Mouse (Mus musculus) olfactory bulb, adult 2 months (tissue): ENCODE measurements around the gene Nfkbia.

Experiments used
- CTCF ChIP-seq: fragments of 200-500 bp; IDR thresholded peaks from 2 replicates; pipeline ENCODE4 v1.5.1; 2012; ENCODE audit warnings: low read depth, mild to moderate bottlenecking, low read length, moderate library complexity; ENCODE audit not compliant: insufficient read depth
- POLR2A ChIP-seq: fragments of 200-500 bp; IDR thresholded peaks from 2 replicates; pipeline ENCODE4 v1.6.1; 2012; ENCODE audit warnings: mild to moderate bottlenecking, low read depth, low read length, moderate library complexity; ENCODE audit not compliant: insufficient read depth

DNA sequence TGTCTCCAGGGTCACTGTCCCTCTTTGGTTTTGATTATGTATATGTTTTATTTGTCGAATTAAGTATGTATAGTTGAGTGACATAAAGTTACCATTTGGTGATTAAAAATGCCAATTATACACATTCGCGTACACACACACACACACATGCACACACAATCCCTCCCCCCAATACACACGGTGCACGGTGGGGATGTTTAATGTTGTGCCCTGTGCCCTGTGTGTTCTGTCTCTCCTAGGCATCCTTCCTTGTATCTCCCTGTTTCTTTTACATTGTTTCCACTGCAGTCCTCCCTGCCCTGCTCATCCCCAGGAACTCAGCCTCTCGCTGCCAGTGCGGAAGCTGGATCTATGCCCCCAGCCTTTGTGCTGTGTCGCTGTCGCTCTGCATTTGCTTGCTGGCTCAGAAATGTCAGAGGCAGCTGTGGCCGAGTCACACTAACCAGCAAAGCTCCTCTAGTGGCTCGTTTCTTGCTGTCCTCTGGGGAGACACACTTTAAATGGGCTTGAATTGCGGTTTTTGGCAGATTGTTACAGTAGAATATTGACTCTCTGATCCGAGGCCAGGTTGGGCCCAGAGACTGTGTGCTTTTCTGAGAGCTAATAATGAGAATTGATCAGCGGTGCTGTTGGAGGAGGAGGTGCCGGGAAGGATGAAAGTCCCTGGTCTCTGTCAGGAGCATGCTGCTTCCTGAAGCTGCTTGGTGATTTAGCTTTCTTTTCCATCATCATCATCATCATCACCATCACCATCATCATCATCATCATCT lies 34.7 kb upstream of the Nfkbia start:
- TF ChIP-seq CTCF (no peak), POLR2A (no peak)
